In the genomic region with DNA sequence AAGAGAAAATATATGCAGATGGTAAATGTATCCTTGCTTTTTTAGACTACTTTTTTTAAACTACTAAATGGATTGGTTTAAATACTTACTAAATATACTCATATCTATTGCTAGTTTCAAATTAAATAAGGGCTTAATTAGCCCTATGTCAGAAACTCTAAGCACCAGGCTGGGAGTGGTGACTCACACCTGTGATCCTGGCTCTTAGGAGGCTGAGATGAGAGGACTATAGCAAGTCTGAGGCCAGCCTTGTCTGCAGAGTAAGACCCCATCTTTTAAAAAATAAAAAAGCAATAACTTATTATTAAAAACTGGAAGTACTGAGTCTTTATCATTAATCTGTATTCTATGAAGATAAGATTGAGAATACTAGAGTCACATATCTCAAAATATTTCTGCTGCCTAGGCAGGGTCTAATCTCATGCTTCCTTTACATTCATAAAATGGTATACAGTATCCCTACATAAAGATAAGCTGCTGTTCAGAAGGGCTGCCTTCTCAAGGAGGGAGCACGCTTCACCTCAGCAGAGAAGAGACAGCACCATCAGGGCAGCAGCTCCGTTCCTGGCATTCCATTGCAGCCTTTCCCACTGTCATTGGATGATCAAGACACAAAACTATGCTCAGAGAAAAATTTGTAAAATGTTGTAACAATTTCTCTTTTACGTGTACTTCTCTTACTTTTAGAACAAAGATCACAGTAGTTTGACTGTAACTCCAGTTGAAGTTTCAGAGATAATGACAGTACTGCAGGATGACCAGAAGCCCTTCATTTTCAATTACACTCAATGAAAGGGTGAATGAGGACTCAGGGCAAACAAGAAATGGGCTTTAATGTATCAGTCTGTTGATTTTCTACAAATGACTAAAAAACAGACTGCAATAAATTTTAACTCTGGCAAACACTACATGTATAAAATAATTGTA, we compare ENCODE assay signal across 23 mouse cellular contexts.
DNase-seq lines count a peak whose midpoint lies in the region; ATAC-seq and TF ChIP-seq lines count a peak whose summit lies in the region.
"Had no signal": no experiment of that assay in that cellular context is flagged by ENCODE, and none has a peak within 500 bp of the region (broad histone marks: within the 10 kb centered on the region; RNA-seq: fewer than 3 reads in every experiment).

No protein-coding gene starts in this region.

- peak overlapping the region; percentile 46 for H3K9ac ChIP-seq in MEL (ENCODE audit: control insufficient read depth, low read depth, low read length, poor library complexity, severe bottlenecking)
- H3K9ac ChIP-seq in liver, embryonic 16.5 days (ENCODE audit: low read depth, low read length) = no peak overlapping the region
- H3K9ac ChIP-seq: heart, embryonic 12.5 days; neural tube, embryonic 12.5 days had no signal

- 39% methylated on average over 3 of the region's 3 CpGs for WGBS in liver, embryonic 16.5 days (ENCODE audit: insufficient replicate concordance)

- TF ChIP-seq CTCF in G1E (IDR thresholded peaks at IDR 0.05; ENCODE audit: low read depth, low read length) (no peak), MEL (IDR thresholded peaks at IDR 0.05 in 2 of 3, conservative IDR thresholded peaks at IDR 0.05 in 1 of 3; ENCODE audit: control insufficient read depth in 1 of 3, insufficient read depth in 1 of 3, low read depth in 2 of 3, low read length in 3 of 3, poor library complexity in 1 of 3, severe bottlenecking in 1 of 3) (no peak)

- H3K79me2 ChIP-seq in MEL (ENCODE audit: control insufficient read depth, insufficient read depth, low read length, poor library complexity) = no peaks in the 10 kb centered on the region

- H3K4me1 ChIP-seq in G1E (ENCODE audit: insufficient read depth, low read depth, low read length) (peaks cover 49% of the 10 kb centered on the region), MEL (ENCODE audit: control insufficient read depth in 1 of 2, insufficient read depth in 2 of 2, low read length in 2 of 2) (peaks cover 13 to 38% of the 10 kb centered on the region in 2 experiments)
- H3K4me1 ChIP-seq in liver, embryonic 16.5 days (ENCODE audit: control insufficient read depth, low read depth, low read length) = no peaks in the 10 kb centered on the region; the same call in 1 of the 2 replicates
- H3K4me1 ChIP-seq: neural tube, embryonic 12.5 days had no signal

- DNase-seq in G1E (ENCODE audit: low spot score) (no peak), MEL (ENCODE audit: low read depth, low spot score) (peak; percentile 54), liver (peak; percentile 26)
- DNase-seq in heart, adult 8-10 months (ENCODE audit: low spot score) = no peak
- no peak for DNase-seq in right cerebral cortex, postnatal 25 days
- DNase-seq in urinary bladder, postnatal 25 days (ENCODE audit: low spot score) = no peak
- DNase-seq: adrenal gland, postnatal 14 days; cerebellum, adult 9-11 months; gastrocnemius, postnatal 14 days; heart, adult 11 months; heart, postnatal 10 days; kidney, adult 18-20 months; kidney, postnatal 10 days; lung, adult 2 months; lung, postnatal 14 days; right cerebral cortex, postnatal 14 days; spleen, adult 18-20 months had no signal

- TF ChIP-seq EP300 in MEL (IDR thresholded peaks at IDR 0.05; ENCODE audit: low read depth in 1 of 2, low read length in 2 of 2) = no peak

- H3K4me2 ChIP-seq in liver, embryonic 16.5 days (ENCODE audit: low read depth, low read length) = peak overlapping the region; percentile 2; the same call in 1 of the 2 replicates
- H3K4me2 ChIP-seq: heart, embryonic 12.5 days; neural tube, embryonic 12.5 days had no signal

- no peak; a peak in 1 of 4 replicates for TF ChIP-seq POLR2A in MEL (IDR thresholded peaks at IDR 0.05; ENCODE audit: control insufficient read depth in 1 of 2, insufficient read depth in 1 of 2, low read depth in 1 of 2, low read length in 2 of 2, poor library complexity in 1 of 2)

- H3K9me3 ChIP-seq in G1E (replicated peaks) = no peaks in the 10 kb centered on the region
- no peaks in the 10 kb centered on the region for H3K9me3 ChIP-seq in MEL (replicated peaks; ENCODE audit: insufficient read depth, low read length)
- no peaks in the 10 kb centered on the region for H3K9me3 ChIP-seq in liver, embryonic 16.5 days (replicated peaks; ENCODE audit: control insufficient read depth, low read length)
- H3K9me3 ChIP-seq: heart, embryonic 12.5 days; megakaryocyte, embryonic 14.5 days; neural tube, embryonic 12.5 days had no signal

- TF ChIP-seq RAD21 in MEL (IDR thresholded peaks at IDR 0.05; ENCODE audit: low read depth, low read length) = no peak

- peaks cover 19% of the 10 kb centered on the region for H3K36me3 ChIP-seq in G1E (replicated peaks)
- H3K36me3 ChIP-seq in MEL (ENCODE audit: control insufficient read depth in 1 of 2, insufficient read depth in 2 of 2, low read length in 2 of 2) = peaks cover 0 to 45% of the 10 kb centered on the region in 2 experiments; a peak in 3 of 4 replicates
- H3K36me3 ChIP-seq in liver, embryonic 16.5 days (ENCODE audit: control insufficient read depth, insufficient read depth) = no peaks in the 10 kb centered on the region
- H3K36me3 ChIP-seq: heart, embryonic 12.5 days; neural tube, embryonic 12.5 days had no signal

- peak; percentile 48; the same call in 1 of the 2 replicates for ATAC-seq in G1E (ENCODE audit: extremely low read depth, insufficient number of reproducible peaks, low FRiP score, poor library complexity, severe bottlenecking)
- ATAC-seq in liver, embryonic 16.5 days (ENCODE audit: low read depth) = peak; percentile 79
- ATAC-seq: forebrain, embryonic 16.5 days; inflammation-experienced regulatory T-cells, adult 6 months had no signal

- H3K27me3 ChIP-seq in G1E (ENCODE audit: insufficient read depth, low read length) = no peaks in the 10 kb centered on the region
- no peaks in the 10 kb centered on the region for H3K27me3 ChIP-seq in MEL (ENCODE audit: control insufficient read depth in 1 of 2, insufficient read depth in 2 of 2, low read length in 2 of 2)
- no peaks in the 10 kb centered on the region for H3K27me3 ChIP-seq in liver, embryonic 16.5 days (ENCODE audit: control insufficient read depth, insufficient read depth, low read depth, low read length)
- H3K27me3 ChIP-seq: heart, embryonic 12.5 days; megakaryocyte, embryonic 14.5 days; neural tube, embryonic 12.5 days had no signal

- peak overlapping the region; percentile 75 for H3K27ac ChIP-seq in MEL (ENCODE audit: control insufficient read depth, low read depth, low read length)
- H3K27ac ChIP-seq in liver, embryonic 16.5 days (ENCODE audit: low read length) = peak overlapping the region; percentile 63
- H3K27ac ChIP-seq: neural tube, embryonic 12.5 days had no signal

- H3K4me3 ChIP-seq in G1E (ENCODE audit: low read depth, low read length) = peak overlapping the region; percentile 35; the same call in 1 of the 2 replicates
- H3K4me3 ChIP-seq in MEL (ENCODE audit: control insufficient read depth in 1 of 2, insufficient read depth in 1 of 2, low read depth in 2 of 2, low read length in 2 of 2) = peak overlapping the region in 1 of 2 experiments; percentile 24; a peak in 1 of 4 replicates
- H3K4me3 ChIP-seq in liver, embryonic 16.5 days (ENCODE audit: low read depth, low read length) = no peak overlapping the region
- H3K4me3 ChIP-seq: heart, embryonic 12.5 days; megakaryocyte, embryonic 14.5 days; neural tube, embryonic 12.5 days had no signal

TF ChIP-seq in MEL, 35 proteins besides CTCF, POLR2A, EP300 and RAD21:
- TF ChIP-seq HCFC1 (IDR thresholded peaks at IDR 0.05; ENCODE audit: low read depth, low read length) (no peak), ELF1 (IDR thresholded peaks at IDR 0.05; ENCODE audit: low read depth, low read length) (no peak), UBTF (IDR thresholded peaks at IDR 0.05; ENCODE audit: borderline replicate concordance, insufficient read depth, low read depth, low read length) (no peak), ZKSCAN1 (IDR thresholded peaks at IDR 0.05; ENCODE audit: low read depth, low read length) (no peak), NELFE (IDR thresholded peaks at IDR 0.05; ENCODE audit: low read depth, low read length) (no peak), ETS1 (IDR thresholded peaks at IDR 0.05; ENCODE audit: low read depth, low read length) (peak; percentile 38; the same call in 1 of the 2 replicates), BHLHE40 (IDR thresholded peaks at IDR 0.05; ENCODE audit: borderline replicate concordance, low read depth, low read length) (no peak), TAL1 (IDR thresholded peaks at IDR 0.05; ENCODE audit: low read length) (no peak), RCOR1 (IDR thresholded peaks at IDR 0.05; ENCODE audit: low read depth, low read length) (no peak), TCF12 (IDR thresholded peaks at IDR 0.05; ENCODE audit: low read depth, low read length) (peak; percentile 44; the same call in 1 of the 2 replicates), MXI1 (IDR thresholded peaks at IDR 0.05; ENCODE audit: low read depth, low read length) (no peak; the same call in 1 of the 2 replicates), JUND (IDR thresholded peaks at IDR 0.05; ENCODE audit: low read depth, low read length) (no peak), ZNF384 (IDR thresholded peaks at IDR 0.05; ENCODE audit: low read depth, low read length) (no peak), POLR2AphosphoS2 (IDR thresholded peaks at IDR 0.05; ENCODE audit: low read length) (no peak), SIN3A (IDR thresholded peaks at IDR 0.05; ENCODE audit: low read length) (peak; percentile 9; the same call in 1 of the 2 replicates), GATA1 (IDR thresholded peaks at IDR 0.05; ENCODE audit: low read depth, low read length) (peak; percentile 72), GABPA (IDR thresholded peaks at IDR 0.05; ENCODE audit: low read depth, low read length) (no peak), USF1 (IDR thresholded peaks at IDR 0.05; ENCODE audit: low read depth, low read length) (no peak), ZC3H11A (IDR thresholded peaks at IDR 0.05; ENCODE audit: low read depth, low read length) (0 out of 2 replicates have a peak, but pooled peaks have one; percentile 4), CHD1 (IDR thresholded peaks at IDR 0.05; ENCODE audit: low read depth, low read length) (peak; percentile 3; the same call in 1 of the 2 replicates), NRF1 (IDR thresholded peaks at IDR 0.05; ENCODE audit: insufficient read depth, low read depth, low read length, poor library complexity, severe bottlenecking) (no peak), MAFK (IDR thresholded peaks at IDR 0.05; ENCODE audit: borderline replicate concordance, low read depth, low read length) (no peak), MYC (IDR thresholded peaks at IDR 0.05; ENCODE audit: low read depth, low read length) (0 out of 2 replicates have a peak, but pooled peaks have one; percentile 33)

Comparison
In these comparisons a context has a peak if more than half of its experiments do, and no peak if none do; other contexts are left out.
1. DNase-seq: peak in MEL (single experiment) and liver (single experiment); none in G1E (single experiment), heart, adult 8-10 months (single experiment), right cerebral cortex, postnatal 25 days (single experiment) and urinary bladder, postnatal 25 days (single experiment).